Mouse (Mus musculus) lung, postnatal 14 days (tissue): ENCODE measurements around the gene Myo9b.

Experiments
- DNase-seq: peaks from one replicate; pipeline ENCODE4 v3.0.0; 2021

Gene Myo9b

DNA sequence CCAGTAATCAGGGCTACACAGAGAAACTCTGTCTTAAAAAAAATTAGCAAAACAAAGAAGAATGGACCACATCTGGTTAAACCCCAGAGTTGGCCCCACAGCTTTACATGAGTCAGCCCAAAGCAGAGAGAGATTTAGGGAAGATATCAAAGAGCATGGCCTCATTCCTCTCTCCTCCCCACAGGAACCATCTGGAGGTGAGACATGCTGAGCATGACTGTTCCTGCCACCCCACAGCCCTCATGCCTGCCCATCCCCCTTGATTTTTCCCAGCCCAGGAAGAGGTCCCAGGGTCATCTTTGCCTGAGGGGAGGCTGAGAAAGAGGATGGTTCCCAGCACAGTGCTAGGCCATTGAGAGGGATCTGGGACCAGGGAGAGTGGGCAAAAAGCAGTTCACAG is 95.9 kb downstream of the Myo9b start:
- DNase-seq: no peak

DNA sequence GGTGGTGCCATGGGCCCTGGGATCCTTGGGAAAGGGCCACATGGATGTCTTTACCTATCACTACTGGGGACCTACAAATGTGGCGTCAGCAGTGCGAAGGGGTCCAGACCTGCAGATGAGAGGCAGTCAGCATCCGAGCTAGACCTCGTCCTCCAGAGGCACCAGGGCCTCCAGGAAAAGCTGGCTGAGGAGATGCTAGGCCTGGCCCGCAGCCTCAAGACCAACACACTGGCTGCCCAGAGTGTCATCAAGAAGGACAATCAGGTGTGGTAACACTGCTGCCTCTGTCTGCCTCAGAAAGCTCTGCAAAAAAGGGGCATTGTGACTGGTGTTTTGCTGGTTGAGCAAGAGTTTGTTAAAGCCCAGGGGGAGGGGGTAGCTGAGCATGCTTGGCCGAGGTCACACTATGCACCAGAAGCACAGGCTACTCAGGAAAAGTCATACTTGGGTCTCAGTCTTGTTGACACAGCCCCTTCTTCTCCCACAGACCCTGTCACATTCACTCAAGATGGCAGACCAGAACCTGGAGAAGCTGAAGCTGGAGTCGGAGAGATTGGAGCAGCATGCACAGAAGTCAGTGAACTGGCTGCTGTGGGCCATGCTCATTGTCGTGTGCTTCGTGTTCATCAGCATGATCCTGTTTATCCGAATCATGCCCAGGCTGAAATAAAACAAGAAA is 96.7 kb downstream of the Myo9b start:
- DNase-seq: no peak

DNA sequence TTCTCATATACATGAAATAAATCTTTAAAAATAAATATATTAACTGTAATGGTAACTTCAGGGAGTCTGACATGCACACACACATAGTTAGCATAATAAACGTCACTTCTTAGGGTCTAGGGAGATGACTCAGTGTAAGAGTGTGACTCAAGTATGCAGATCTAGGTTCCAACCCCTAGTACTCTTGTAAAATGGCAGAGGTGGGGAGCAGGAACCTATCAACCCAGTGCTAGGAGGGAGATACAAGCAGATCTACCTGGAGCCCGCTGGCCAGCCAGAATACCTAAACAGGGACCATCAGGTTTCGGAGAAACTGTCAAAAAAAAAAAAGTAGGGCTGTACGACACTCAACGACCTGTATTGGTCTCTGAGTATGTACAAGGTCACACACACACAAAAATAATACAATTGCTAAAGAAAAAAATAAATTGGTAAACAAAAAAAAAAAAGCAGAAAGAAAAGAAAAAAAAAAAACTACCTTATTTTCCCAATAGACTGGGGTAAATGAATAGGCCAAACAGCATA is 98.3 kb downstream of the Myo9b start:
- no peak for DNase-seq

DNA sequence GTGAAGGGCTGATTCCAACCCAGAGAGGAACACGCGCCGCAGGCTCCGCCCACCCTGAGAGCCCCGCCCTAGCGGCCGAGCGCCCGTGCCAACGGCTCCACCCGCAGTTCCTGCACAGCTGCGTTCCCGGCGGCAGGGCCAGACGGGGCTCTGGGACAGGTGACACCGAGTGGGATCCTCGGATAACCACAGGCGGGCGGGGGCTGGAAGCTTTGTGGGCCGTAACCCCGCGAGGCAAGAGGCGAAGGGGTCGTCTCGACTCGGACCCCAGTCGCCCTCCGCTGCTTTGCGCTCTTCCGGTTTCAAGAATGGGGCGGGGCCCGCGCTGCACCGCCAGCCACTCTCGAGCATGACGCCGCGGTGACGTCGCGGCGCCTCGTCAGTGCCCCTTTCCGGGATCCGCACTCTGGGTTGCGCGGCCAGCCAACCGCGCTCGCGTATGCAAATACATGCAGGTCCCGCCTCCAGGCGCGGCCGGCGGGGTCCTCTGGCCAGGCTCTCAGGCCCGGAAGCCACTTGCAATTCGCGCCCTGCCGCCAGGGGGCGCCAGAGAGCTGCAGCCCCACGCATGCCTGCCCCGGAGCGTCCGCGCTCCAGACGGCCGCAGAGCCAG is 98.8 kb downstream of the Myo9b start, which contains the start of gene Ocel1:
TSS of gene Ocel1 (plus strand) at position 63 of the 613 bp plus-strand sequence.
- DNase-seq: peak; percentile 98

DNA sequence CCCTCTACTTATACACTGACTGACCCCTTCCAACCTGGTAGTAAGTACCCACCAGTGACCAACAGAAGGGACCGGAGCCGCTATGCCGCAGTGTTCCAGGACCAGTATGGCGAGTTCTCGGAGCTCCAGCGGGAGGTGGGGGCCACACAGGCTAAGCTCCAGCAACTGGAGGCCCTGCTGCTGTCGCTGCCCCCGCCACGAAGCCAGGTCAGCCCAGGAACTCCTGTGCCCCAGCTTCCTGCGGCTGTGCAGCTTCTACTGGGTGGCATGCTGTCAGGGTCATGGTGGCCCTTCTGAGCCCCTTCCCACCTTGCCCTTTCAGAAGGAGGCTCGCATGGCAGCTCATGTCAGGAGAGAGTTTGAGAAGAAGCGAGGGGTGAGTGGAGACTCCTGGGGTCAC is 99.9 kb downstream of the Myo9b start:
- no peak for DNase-seq

DNA sequence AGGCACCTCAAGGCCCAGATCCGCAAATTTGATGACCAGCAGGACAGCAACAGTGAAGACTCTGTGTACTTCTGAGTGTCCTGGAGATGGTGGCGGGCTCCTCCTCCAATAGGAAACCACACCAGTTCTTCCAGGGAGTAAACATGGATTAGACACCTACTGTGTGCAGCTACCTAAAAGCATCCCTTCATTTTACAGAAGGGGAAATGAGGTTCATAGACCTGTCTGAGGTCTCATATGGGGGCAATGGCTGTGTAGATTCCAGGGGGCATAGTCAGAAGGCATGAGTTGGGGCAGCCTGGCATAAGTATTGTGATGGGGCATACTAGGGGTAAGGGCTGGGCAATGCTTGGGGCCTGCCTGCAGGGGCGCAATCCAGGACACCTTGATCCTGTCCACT is 100.5 kb downstream of the Myo9b start:
- DNase-seq: no peak

DNA sequence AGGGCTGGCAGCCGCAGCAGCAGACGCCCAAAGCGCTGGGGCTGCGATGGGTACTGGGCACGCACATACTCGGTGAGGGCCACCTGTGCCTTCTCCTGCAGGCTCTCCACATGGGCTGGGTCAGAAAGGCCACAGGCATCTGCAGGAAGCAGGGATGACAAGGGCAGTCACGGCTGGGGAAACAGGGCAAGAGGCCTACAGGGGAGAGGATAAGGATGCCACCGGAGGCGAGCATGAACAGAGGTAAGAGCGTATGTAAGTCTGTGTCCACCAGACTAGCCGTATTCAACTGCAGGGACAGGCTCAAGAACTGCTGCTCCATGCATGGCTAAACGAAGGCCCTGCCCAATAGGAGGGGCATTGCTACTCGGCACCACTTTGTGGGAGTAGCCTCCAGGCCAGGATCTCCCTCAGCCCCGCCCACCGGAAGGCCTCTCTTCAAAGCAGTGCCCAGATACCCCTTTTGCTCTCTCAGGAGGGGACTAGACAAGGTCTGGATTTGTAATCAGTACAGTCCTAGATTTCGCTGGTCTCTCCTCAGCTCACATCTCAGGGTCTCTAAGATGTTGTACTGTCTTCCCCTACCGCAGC is 102.2 kb downstream of the Myo9b start:
- DNase-seq: no peak

DNA sequence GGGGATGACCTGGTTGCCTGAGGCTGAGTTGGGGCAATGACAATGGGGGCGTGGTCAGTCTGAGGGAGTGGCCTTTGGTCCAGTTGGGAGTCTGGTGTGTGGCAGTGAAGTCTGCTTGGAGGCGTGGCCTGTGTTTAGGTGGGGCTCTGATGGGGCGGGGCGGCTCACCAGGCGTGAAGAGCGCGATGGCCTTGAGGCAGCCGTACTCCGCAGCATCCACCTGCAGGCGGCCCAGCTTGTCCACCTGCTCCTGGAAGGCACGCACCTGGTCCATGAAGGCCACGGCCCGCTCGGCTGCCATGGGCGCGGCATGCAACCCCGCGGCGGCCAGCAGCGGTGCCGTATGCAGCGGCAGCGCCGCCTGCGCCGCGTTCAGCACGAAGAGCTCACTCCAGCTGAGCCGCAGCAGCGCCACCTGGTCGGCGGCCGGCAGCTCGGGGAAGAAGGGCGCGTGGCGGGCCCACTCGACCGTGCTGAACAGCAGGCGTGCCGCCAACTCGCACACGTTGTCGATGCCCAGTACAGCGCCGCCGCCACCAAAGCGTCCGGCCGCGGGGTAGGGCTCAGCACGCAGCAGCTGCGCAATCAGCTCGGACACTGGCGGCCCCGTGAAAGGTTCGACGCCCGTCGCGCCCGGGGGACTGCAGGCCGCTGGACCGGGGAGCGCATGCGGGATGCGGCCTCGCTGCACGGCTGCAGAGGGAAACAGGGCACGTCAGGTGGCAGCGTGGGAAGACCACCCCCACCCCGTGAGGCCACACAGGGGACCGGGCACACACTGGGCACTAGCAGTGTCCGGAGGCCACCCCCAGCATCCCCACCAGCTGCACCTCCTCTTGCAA is 103.3 kb downstream of the Myo9b start:
- DNase-seq: peak; percentile 64

DNA sequence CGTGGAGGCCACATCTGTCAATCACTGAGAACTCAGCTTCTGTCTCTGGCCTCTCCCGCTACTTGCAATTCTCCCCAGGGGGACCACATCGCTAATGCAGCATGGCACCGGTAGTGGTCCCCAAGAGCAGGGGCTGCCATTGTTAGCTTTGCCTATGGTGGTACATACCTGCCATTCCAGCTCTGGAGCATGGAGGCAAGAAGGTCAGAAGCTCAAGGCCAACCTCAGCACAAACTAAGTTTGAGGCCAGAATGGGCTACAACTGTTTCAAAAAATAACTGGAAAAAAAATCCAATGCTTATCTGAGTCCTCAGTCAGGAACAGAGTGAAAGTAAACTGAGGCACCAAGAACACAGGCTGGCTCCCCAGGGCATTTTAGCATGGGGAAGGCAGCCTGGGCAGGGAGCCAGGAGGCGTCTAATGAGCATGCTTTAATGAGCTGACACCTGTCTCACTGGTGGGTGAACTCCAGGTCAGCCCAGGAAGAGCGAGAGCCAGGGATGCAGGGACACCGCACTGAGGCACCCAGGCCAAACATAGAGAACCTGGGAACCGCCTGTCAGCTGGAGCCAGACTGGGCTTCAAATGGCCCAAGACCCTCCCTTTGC is 104.0 kb downstream of the Myo9b start:
- no peak for DNase-seq

DNA sequence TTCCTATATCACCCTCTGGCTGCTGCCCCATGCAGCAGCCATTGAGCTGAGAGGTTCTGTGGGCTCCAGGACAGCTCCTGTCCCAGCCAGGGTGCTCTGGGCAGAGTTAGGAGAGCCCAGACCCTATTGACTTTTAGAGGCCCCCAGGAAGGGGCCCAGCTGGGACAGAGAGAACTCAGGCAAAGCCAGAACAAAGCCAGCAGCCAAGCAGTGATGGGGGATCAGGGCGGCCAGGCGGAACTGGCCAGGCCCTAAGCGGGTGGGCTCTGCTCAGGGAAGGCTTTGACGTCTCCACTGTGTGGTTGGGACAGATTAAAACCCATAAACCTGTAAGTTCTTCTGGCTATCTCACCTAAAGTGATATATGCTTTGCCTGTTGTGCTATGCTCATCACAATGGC is 106.5 kb downstream of the Myo9b start:
- no peak for DNase-seq

DNA sequence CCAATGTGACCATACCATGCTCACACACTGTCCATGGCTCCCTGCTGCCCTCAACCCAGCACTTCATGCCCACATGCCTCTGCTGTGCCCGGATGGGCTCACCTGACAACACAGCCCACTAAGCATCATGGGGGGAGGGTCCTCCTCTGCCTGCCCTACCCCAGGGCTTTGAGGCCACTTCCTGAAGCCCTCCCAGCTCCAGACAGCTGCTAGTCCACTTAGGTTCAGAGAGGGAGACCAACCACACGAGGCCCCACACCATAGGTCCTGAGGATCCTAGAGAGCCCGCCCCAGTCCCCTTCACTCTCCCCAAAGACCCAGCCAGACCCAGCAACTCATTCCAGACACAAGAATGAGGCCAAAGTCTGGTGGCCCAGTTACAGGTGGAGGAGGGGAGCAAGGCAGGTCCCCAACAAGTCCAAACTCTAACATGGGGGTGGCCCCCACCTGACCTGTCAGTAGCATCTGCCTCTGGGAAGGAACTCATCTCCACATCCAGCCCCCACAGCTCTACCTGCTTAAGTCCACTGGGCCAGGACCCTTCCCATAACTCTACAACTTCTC is 107.1 kb downstream of the Myo9b start:
- no peak for DNase-seq

DNA sequence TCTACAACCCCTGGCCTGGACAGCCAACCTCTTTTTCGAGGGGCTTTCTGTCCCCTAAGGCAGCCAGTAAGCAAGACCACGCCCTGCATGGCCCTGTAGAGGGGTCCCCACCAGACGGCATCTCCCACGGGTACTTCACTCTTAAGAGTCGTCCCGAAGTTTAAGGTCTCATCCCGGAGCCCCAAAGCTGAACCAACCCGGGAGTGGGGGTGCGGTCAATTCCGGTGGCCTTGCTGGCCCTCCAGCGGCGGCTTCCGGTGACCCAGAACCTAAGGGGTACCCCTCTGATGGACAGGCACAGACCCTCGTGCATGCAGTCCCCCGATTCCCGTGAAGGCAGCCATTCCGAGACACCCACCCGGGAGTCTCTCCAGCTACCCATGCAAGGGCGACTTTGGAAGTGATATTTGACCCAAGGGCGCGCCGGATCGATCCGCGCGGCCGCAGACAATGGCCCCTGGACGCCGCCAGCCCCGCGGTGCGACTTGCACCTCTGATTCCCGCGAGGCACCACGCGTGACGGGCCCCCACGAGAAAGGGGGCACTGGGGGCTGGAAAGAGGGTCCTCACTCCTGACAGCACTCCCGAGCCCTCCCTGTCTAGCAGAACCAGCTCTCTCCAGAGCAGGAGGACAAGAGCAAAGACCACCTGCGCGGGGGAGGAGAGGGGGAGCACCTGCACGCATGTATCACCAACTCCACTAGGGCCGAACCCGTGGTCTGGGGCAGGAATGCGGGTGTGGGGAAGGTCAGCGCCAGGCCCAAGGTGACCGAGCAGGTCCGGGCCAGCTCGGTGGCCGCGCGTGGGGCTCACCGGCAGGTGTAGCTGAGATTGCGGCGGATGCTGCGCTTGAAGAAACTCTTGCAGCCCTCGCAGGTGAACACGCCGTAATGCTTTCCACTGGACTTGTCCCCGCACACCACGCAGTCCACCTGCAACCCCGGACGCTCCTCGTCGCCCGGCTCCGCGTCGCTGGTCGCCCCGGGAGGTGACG is 108.0 kb downstream of the Myo9b start:
- DNase-seq: no peak

DNA sequence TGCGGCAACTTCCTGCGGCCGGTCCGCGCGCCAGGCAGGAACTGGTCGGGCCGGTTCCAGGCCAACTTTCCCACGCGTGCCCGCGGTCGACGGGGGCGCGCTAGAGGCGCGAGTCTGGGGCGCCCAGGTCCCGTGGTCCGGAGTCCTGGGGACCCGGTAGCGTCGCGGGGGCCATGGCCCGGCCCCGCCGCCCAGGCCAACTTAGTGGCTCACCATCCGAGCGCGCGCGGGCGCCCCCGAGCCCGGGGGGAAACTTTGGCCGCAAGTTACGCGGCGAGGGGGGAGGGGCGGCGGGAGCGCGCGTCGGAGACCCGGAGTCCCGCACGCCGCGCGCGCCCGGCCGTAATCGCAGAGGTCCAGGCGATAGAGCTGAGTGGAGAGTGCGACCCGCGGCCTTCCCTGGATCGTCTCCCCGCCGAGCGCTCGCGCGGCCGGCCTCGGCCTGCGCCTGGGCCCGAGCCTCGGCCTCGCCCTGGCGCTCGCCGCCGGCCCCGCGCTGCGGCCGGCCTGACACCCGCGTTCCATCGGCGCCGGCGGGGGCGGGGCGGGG is 109.0 kb downstream of the Myo9b start, which contains the start of gene Nr2f6:
TSS of gene Nr2f6 (minus strand) at position 540 of the 550 bp plus-strand sequence.
- DNase-seq: peak; percentile 82

DNA sequence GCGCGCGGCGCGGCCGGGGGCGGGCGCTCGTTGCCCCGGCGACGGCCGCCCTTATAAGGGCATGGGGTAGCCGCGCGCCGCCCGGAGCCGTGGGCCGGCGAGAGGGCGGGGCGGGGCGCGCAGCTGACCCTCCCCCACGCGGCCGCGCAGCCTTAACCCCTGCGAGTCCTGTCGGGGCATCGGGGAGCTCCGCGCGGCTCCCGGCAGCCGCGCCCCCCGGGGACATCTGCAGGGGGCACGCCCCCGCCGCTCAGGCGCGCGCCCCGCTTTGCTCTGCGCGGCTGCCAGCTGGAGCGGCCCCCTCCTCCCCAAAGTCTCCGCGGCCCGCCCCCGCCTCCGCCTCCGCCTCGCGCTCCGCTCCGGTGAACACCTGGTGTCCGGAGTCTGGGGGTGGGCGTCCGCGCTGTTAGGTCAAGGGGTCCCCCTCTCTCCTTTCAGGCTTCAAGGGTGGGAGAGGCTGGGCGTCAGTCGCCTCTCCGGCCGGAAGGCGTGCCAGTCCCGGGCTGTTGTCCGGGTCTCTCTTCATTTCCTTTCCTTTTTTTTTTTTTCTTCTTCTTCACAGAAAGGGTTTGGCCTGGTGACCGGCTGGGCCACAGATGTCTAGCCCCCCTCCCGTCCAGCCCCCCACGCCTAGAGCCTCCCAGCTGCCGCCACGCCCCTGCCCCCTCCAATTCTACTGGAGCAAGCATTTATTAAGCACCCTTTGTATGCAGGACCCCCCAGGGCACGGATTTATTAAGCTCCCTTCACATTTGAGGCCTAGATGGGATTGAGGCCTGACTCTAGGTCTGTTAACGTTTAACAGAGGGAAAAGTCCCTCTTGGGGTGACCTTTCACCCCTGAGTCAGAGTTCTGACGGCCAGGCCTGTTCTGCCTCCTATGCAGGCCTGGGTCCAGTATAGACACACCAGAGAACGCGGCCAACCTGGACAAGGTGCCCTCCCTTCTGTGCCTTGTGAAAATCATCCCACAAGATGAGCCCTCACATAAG is 109.8 kb downstream of the Myo9b start:
- peak; percentile 89 for DNase-seq

DNA sequence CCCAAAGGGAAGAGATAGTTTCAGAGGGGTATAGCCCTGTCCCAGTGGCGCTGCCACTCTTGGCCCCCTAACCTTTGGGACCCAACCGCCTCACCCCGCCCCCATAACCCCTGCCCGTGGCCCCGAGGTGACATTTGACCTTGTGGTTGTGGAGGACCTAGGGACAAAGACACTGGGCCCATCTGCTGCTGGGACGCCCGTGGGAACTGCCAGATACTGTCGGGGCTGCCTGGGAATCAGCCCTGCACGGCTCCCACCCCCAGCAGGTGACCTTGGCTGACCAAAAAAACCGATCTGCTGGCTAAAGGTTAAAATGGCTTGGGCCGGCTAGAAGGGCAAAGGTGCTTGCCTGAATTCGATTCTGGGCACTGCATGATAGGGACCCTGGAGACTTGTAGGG is 110.9 kb downstream of the Myo9b start:
- no peak for DNase-seq

DNA sequence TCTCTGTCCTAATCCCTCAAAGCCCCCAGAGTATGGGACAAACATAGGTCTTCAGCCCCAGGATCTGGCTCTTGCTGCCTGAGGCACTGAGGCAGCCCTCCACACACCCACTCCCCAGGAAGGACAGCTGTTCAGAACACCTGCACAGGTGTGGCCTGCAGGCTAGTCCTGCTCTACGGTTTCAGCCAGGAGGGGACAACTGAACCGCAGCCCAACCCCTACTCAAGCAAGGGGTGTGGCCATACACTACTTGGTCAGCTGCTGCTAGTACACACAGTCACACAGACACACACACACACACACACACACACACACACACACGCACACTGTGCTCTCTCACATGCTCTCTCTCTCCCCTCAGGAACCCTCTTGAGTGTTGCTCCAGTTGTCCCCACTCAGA is 111.3 kb downstream of the Myo9b start:
- DNase-seq: no peak

DNA sequence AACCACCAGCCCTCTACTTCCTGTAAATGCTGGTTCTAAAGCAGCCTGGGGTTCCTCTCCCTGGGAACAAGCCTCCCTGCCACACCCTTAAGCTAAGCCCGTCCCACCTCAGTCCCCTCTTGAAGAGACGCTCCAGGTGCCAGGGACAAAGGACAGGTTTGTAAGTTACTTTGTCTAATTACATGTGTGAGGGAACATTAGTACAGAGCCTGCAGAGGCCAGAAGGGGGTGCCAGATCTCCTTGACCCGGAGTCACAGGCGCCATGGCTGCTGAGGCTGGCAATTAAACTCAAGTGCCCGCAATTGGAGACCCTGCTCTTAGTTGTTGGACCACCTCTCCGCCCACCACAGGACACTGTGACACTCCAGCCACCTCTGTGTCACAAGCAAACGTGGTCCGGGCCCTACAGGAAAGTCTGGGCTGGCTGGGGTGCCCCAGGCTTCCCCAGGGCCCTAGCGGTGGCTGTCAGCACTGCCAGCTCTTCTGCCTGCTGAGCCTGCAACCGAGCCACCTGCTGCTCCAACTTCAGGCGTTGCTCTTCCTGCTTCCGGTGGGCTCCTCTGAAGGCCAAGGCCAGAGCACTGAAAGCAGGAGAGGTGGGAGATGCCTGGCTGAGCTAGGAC is 112.8 kb downstream of the Myo9b start:
- DNase-seq: no peak

DNA sequence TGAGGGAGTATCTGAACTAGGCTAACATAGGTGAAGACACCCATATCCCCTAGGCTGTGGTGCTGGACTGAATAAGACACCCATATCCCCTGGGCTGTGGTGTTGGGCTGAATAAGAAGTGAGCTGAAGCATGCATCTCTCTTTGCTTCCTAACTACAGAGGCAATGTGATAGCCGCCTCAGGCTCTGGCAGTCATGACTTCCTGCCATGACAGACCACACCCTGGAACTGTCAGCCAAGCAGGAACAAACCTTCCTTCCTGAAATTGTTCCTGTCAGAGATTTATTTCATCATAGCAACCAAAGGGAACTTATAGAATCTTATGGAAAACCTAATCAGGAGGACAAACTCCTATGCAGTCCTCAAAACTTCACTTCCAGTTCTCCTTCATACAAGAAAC is 115.8 kb downstream of the Myo9b start:
- DNase-seq: no peak

DNA sequence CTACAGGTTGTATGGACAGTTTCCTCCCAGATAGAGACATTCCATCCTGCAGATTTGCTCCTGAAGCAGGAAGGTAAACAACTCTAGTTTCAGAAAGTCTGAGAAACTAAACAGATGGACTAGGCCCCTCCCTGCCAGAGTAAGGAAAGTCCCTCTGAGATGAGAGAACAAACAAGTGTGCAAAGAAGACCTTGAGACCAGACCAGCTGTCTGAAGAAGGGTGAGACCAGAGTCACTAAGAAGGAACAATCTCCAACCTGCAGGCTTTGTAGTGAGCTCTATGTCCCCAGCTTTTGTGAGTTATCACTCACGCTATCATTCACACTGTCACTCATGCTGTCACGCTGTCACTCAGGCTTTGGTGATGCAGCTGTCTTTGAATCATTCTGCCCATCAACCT is 119.2 kb downstream of the Myo9b start:
- DNase-seq: no peak
